Mouse (Mus musculus): ENCODE measurements around the gene Olfm1. TPM values are rescaled to one million over a fixed set of nuclear protein-coding genes. Genes with fewer than 3 reads are reported as not detected.
A peak's percentile ranks its signal among the peaks of the same experiment; 100 is the strongest.

Olfm1 gene
- polyA plus RNA-seq, 1 experiment from 2014 or later: 227 TPM

- no peaks in the 10 kb centered on the region for H3K27me3 ChIP-seq (replicated peaks; ENCODE audit: control insufficient read depth, insufficient read depth, low read length)
- no peak for ATAC-seq
- peak overlapping the region; percentile 70 for H3K4me2 ChIP-seq (ENCODE audit: low read length)
- 36% methylated on average over 8 of the region's 8 CpGs for WGBS
- no peak overlapping the region for H3K9ac ChIP-seq (replicated peaks; ENCODE audit: low read depth, low read length)
- H3K4me3 ChIP-seq (replicated peaks; ENCODE audit: low read length): no peak overlapping the region; the same call in 1 of the 2 replicates
- peaks cover 41% of the 10 kb centered on the region for H3K4me1 ChIP-seq (replicated peaks; ENCODE audit: control insufficient read depth, insufficient read depth, low read length)
- no peak overlapping the region for H3K27ac ChIP-seq (ENCODE audit: low read length)
- H3K9me3 ChIP-seq (ENCODE audit: control insufficient read depth, low read length): no peaks in the 10 kb centered on the region
- no peaks in the 10 kb centered on the region for H3K36me3 ChIP-seq (ENCODE audit: control insufficient read depth, insufficient read depth)
Observed at GRCm38 (mm10) chr2:28195726-28196125, 2.9 kb downstream of the Olfm1 start.

- Histone ChIP-seq H3K27ac (ENCODE audit: low read length) (no peak overlapping the region), H3K9ac (replicated peaks; ENCODE audit: low read depth, low read length) (no peak overlapping the region), H3K36me3 (ENCODE audit: control insufficient read depth, insufficient read depth) (no peaks in the 10 kb centered on the region), H3K4me1 (replicated peaks; ENCODE audit: control insufficient read depth, insufficient read depth, low read length) (peaks cover 29% of the 10 kb centered on the region), H3K4me2 (ENCODE audit: low read length) (no peak overlapping the region), H3K27me3 (replicated peaks; ENCODE audit: control insufficient read depth, insufficient read depth, low read length) (0 out of 2 replicates have a peak, but pooled peaks cover 2% of the 10 kb centered on the region), H3K4me3 (replicated peaks; ENCODE audit: low read length) (no peak overlapping the region), H3K9me3 (ENCODE audit: control insufficient read depth, low read length) (no peaks in the 10 kb centered on the region)
- 80% methylated on average over 3 of the region's 3 CpGs for WGBS
- no peak for ATAC-seq
Observed at GRCm38 (mm10) chr2:28201441-28201841, 8.6 kb downstream of the Olfm1 start.

GRCm38 (mm10) chr2:28204167-28204566 lies 11.4 kb downstream of the Olfm1 start:
- 0 out of 2 replicates have a peak, but pooled peaks cover 2% of the 10 kb centered on the region for H3K27me3 ChIP-seq (replicated peaks; ENCODE audit: control insufficient read depth, insufficient read depth, low read length)
- ATAC-seq: peak; percentile 41
- H3K4me3 ChIP-seq (replicated peaks; ENCODE audit: low read length): 0 out of 2 replicates have a peak overlapping the region, but pooled peaks have one; percentile 6
- H3K27ac ChIP-seq (ENCODE audit: low read length): peak overlapping the region; percentile 57
- H3K9me3 ChIP-seq (ENCODE audit: control insufficient read depth, low read length): no peaks in the 10 kb centered on the region
- H3K36me3 ChIP-seq (ENCODE audit: control insufficient read depth, insufficient read depth): no peaks in the 10 kb centered on the region
- WGBS: 5% methylated on average over 9 of the region's 9 CpGs
- H3K9ac ChIP-seq (replicated peaks; ENCODE audit: low read depth, low read length): no peak overlapping the region
- peak overlapping the region; percentile 99 for H3K4me2 ChIP-seq (ENCODE audit: low read length)
- peaks cover 23% of the 10 kb centered on the region for H3K4me1 ChIP-seq (replicated peaks; ENCODE audit: control insufficient read depth, insufficient read depth, low read length)

- Histone ChIP-seq H3K27ac (ENCODE audit: low read length) (peak overlapping the region; percentile 57), H3K4me3 (replicated peaks; ENCODE audit: low read length) (peak overlapping the region; percentile 62), H3K9me3 (ENCODE audit: control insufficient read depth, low read length) (no peaks in the 10 kb centered on the region), H3K9ac (replicated peaks; ENCODE audit: low read depth, low read length) (peak overlapping the region; percentile 76), H3K4me1 (replicated peaks; ENCODE audit: control insufficient read depth, insufficient read depth, low read length) (peaks cover 30% of the 10 kb centered on the region), H3K4me2 (ENCODE audit: low read length) (peak overlapping the region; percentile 99), H3K27me3 (replicated peaks; ENCODE audit: control insufficient read depth, insufficient read depth, low read length) (0 out of 2 replicates have a peak, but pooled peaks cover 2% of the 10 kb centered on the region), H3K36me3 (ENCODE audit: control insufficient read depth, insufficient read depth) (no peaks in the 10 kb centered on the region)
- 10% methylated on average over 19 of the region's 19 CpGs for WGBS
- peak; percentile 45 for ATAC-seq
Observed at GRCm38 (mm10) chr2:28204677-28205466, 12.1 kb downstream of the Olfm1 start.

- WGBS: under 1% methylated on average over 49 of the region's 49 CpGs
- Histone ChIP-seq H3K4me3 (replicated peaks; ENCODE audit: low read length) (peak overlapping the region; percentile 62), H3K27ac (ENCODE audit: low read length) (no peak overlapping the region; the same call in 1 of the 2 replicates), H3K9ac (replicated peaks; ENCODE audit: low read depth, low read length) (peak overlapping the region; percentile 76), H3K36me3 (ENCODE audit: control insufficient read depth, insufficient read depth) (no peaks in the 10 kb centered on the region), H3K4me1 (replicated peaks; ENCODE audit: control insufficient read depth, insufficient read depth, low read length) (peaks cover 33% of the 10 kb centered on the region), H3K27me3 (replicated peaks; ENCODE audit: control insufficient read depth, insufficient read depth, low read length) (0 out of 2 replicates have a peak, but pooled peaks cover 2% of the 10 kb centered on the region), H3K4me2 (ENCODE audit: low read length) (peak overlapping the region; percentile 99), H3K9me3 (ENCODE audit: control insufficient read depth, low read length) (no peaks in the 10 kb centered on the region)
- ATAC-seq: peak; percentile 69
Observed at GRCm38 (mm10) chr2:28205467-28205805, 12.6 kb downstream of the Olfm1 start.

GRCm38 (mm10) chr2:28205870-28206421 lies 13.2 kb downstream of the Olfm1 start:
- peak; percentile 19; the same call in 1 of the 2 replicates for ATAC-seq
- WGBS: under 1% methylated on average over 30 of the region's 51 CpGs

GRCm38 (mm10) chr2:28206472-28206871 lies 13.7 kb downstream of the Olfm1 start:
- no peak for ATAC-seq
- Histone ChIP-seq H3K4me1 (replicated peaks; ENCODE audit: control insufficient read depth, insufficient read depth, low read length) (peaks cover 39% of the 10 kb centered on the region), H3K27ac (ENCODE audit: low read length) (no peak overlapping the region), H3K4me2 (ENCODE audit: low read length) (peak overlapping the region; percentile 99), H3K4me3 (replicated peaks; ENCODE audit: low read length) (peak overlapping the region; percentile 62), H3K9me3 (ENCODE audit: control insufficient read depth, low read length) (no peaks in the 10 kb centered on the region), H3K36me3 (ENCODE audit: control insufficient read depth, insufficient read depth) (no peaks in the 10 kb centered on the region), H3K9ac (replicated peaks; ENCODE audit: low read depth, low read length) (peak overlapping the region; percentile 76), H3K27me3 (replicated peaks; ENCODE audit: control insufficient read depth, insufficient read depth, low read length) (0 out of 2 replicates have a peak, but pooled peaks cover 2% of the 10 kb centered on the region)
- 25% methylated on average over 11 of the region's 11 CpGs for WGBS

More at GRCm38 (mm10) chr2:28205870-28206421, 13.2 kb downstream of the Olfm1 start:
- 0 out of 2 replicates have a peak, but pooled peaks cover 2% of the 10 kb centered on the region for H3K27me3 ChIP-seq (replicated peaks; ENCODE audit: control insufficient read depth, insufficient read depth, low read length)
- H3K4me1 ChIP-seq (replicated peaks; ENCODE audit: control insufficient read depth, insufficient read depth, low read length): peaks cover 34% of the 10 kb centered on the region
- H3K4me2 ChIP-seq (ENCODE audit: low read length): peak overlapping the region; percentile 99
- H3K9ac ChIP-seq (replicated peaks; ENCODE audit: low read depth, low read length): peak overlapping the region; percentile 76
- H3K36me3 ChIP-seq (ENCODE audit: control insufficient read depth, insufficient read depth): no peaks in the 10 kb centered on the region
- H3K4me3 ChIP-seq (replicated peaks; ENCODE audit: low read length): peak overlapping the region; percentile 62
- no peaks in the 10 kb centered on the region for H3K9me3 ChIP-seq (ENCODE audit: control insufficient read depth, low read length)
- H3K27ac ChIP-seq (ENCODE audit: low read length): no peak overlapping the region; the same call in 1 of the 2 replicates

GRCm38 (mm10) chr2:28207200-28207750 lies 14.5 kb downstream of the Olfm1 start:
- Histone ChIP-seq H3K4me3 (replicated peaks; ENCODE audit: low read length) (no peak overlapping the region), H3K4me2 (ENCODE audit: low read length) (no peak overlapping the region; the same call in 1 of the 2 replicates), H3K36me3 (ENCODE audit: control insufficient read depth, insufficient read depth) (no peaks in the 10 kb centered on the region), H3K4me1 (replicated peaks; ENCODE audit: control insufficient read depth, insufficient read depth, low read length) (peaks cover 47% of the 10 kb centered on the region), H3K9ac (replicated peaks; ENCODE audit: low read depth, low read length) (no peak overlapping the region), H3K9me3 (ENCODE audit: control insufficient read depth, low read length) (no peaks in the 10 kb centered on the region), H3K27ac (ENCODE audit: low read length) (no peak overlapping the region), H3K27me3 (replicated peaks; ENCODE audit: control insufficient read depth, insufficient read depth, low read length) (0 out of 2 replicates have a peak, but pooled peaks cover 2% of the 10 kb centered on the region)
- 81% methylated on average over 3 of the region's 3 CpGs for WGBS
- no peak for ATAC-seq

GRCm38 (mm10) chr2:28208130-28208745 lies 15.4 kb downstream of the Olfm1 start:
- 92% methylated on average over 14 of the region's 14 CpGs for WGBS
- no peak overlapping the region for H3K9ac ChIP-seq (replicated peaks; ENCODE audit: low read depth, low read length)
- H3K4me1 ChIP-seq (replicated peaks; ENCODE audit: control insufficient read depth, insufficient read depth, low read length): peaks cover 50% of the 10 kb centered on the region
- ATAC-seq: no peak
- H3K4me2 ChIP-seq (ENCODE audit: low read length): no peak overlapping the region
- H3K36me3 ChIP-seq (ENCODE audit: control insufficient read depth, insufficient read depth): no peaks in the 10 kb centered on the region
- 0 out of 2 replicates have a peak, but pooled peaks cover 2% of the 10 kb centered on the region for H3K27me3 ChIP-seq (replicated peaks; ENCODE audit: control insufficient read depth, insufficient read depth, low read length)
- H3K27ac ChIP-seq (ENCODE audit: low read length): no peak overlapping the region
- H3K4me3 ChIP-seq (replicated peaks; ENCODE audit: low read length): no peak overlapping the region
- H3K9me3 ChIP-seq (ENCODE audit: control insufficient read depth, low read length): no peaks in the 10 kb centered on the region

Data from forebrain, embryonic 16.5 days (tissue).